Mouse (Mus musculus): ENCODE data around the gene Nrsn2.

DNA sequence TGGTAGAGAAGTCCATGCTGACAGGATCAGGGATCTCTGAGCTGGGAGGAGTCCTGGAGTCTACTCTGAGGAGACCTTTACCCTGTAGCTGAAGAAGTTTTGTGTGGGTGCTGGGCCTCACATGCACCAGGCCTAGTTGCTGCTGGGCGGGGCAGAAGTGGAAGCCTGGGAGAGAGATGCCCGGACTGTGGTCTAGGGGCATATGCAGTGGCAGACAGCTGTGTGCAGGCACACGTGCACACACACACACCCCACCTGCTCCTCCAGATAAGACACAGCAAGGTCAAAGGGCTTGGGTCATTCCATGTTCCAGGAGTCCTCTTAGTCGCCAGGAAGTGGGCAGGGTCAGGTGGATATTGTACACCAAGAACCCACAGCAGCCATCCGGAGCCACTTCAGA lies 16.8 kb downstream of the Nrsn2 start:
- TF ChIP-seq POLR2AphosphoS5 (IDR thresholded peaks at IDR 0.05; ENCODE audit: insufficient replicate concordance, low read depth, low read length) = no peak
- no peak for TF ChIP-seq CTCF (IDR thresholded peaks at IDR 0.05; ENCODE audit: low read depth, low read length)
